Mouse (Mus musculus): ENCODE results near the gene Vmn2r114.

GRCm38 (mm10) chr17:23351644-23352043, 39.3 kb upstream of the Vmn2r114 start:
- no peak for TF ChIP-seq CTCF (IDR thresholded peaks at IDR 0.05; ENCODE audit: low read depth)
- no peak for TF ChIP-seq EP300 (optimal IDR thresholded peaks at IDR 0.05)

Data from stomach, postnatal 0 days (tissue).